Mouse (Mus musculus): ENCODE results near the gene Spi1. TPM values are rescaled to one million over a fixed set of nuclear protein-coding genes. Genes with fewer than 3 reads are reported as not detected.
"Not testable (repeated sequence)": the region's sequence is repeated elsewhere in the genome, so short reads cannot be mapped to it uniquely, and the experiment has no call there.

Spi1 gene
- total RNA-seq, 2 experiments from 2014 or later, result 7.8 to 7.9 TPM

DNA sequence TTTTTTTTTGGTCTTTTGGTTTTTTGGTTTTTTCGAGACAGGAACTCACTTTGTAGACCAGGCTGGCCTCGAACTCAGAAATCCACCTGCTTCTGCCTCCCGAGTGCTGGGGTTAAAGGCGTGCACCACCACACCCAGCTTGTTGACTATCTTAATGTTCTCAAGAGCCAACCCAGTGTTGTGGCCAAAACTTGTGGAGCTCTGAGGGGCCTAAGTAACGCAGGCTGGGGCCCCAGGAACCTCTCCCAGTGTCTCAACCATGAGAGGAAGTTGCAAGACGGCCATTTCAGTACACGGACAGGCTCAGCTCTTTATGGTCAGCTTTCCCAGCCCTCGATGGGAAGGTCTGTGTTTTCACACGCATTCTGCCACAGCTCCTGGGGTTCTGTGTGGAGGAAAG, 6.8 kb downstream of the Spi1 start:
- DNase-seq (ENCODE audit: low spot score in 2 of 2), result no peak

DNA sequence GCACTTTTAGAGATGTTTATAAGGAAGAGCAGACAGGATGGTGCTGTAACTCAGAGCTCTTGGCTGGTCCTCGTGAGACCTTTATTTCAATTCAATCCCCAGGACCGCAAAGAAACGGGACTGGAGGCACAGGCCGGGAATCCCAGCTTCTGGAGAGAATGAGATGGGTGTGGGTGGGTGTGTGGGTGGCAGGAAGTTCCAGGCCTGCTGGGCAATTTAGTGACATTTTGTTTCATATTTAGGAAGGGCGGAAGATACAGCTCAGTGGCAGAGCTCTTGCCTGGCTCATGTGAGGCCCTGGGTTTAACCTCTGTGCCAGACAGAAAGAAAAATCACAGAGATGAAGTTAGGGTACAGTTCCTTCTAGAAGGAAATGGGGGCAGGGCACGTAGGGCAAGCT, 8.0 kb downstream of the Spi1 start:
- no peak for DNase-seq (ENCODE audit: low spot score in 2 of 2)

DNA sequence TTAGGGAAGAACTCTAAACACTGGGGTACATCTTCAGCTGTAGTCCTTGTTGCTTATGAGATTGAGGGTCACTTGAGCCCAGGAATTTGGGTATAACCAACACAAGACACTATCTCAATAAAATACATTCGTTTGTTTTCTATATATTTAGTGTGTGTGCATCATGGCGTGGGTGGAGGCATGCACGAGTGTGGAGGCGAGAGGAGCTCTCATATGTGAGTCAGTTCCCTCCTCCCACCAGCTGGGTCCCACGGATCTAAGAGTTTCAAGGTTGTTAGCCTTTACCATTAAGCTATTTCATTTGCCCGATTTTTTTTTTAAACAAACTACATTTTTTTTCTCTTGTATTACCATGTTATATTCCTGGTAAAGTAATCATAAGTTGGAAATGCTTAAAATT, 8.6 kb downstream of the Spi1 start:
- DNase-seq (ENCODE audit: low spot score in 2 of 2), result no peak

DNA sequence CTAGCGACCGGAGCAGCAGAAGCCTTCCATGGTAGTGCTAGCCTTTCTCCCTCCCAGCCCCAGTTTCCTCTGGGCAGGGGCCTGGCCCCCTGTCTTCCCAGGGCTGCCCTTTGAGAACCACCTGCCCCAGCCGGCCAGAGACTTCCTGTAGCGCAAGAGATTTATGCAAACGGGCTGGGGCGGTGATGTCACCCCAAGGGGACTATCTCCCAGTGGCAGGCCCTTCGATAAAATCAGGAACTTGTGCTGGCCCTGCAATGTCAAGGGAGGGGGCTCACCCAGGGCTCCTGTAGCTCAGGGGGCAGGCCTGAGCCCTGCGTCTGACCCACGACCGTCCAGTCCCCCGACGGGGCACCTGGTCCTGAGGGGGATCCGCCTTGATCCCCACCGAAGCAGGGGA, 14.3 kb downstream of the Spi1 start:
- no peak for DNase-seq (ENCODE audit: low spot score in 2 of 2)

DNA sequence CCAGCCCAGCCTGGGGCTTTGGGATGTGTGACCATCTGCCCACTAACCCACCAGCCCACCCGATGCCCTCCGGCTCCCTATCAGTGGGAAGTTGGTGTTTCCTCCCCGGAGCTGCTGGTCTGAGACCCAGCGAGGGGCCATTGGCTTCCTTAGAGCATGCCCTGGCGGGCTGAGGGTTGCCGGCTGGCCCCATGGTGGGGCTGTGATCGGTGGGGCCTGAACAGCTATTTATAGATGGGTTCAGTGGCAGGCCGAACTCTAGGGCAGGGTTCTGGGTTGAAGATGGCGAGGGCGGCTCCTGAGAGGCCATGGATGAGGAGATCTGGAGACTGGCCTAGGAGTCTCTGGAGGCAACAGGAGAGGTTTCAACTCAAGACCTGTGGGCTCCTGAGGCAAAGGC, 14.8 kb downstream of the Spi1 start:
- no peak for DNase-seq (ENCODE audit: low spot score in 2 of 2)

DNA sequence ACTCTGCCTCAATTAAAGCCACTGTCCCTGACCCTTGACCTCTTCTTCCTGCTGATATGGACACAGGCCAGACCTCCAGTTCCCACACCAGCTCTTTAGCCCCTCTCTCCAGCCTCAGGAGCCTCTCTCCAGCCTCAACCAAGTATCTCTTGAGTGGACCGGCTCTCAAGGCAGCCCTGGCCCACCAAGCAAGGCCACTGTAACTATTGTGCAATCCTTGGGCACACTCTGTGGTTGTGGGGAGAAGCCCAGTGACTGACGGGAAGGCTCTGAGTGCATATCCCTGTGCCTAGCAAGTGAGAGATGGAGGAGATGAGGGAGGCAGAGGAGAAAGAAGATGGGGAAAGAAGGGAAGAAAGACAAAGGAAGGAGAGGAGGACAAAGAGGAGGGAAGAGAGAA, 16.0 kb downstream of the Spi1 start:
- no peak for DNase-seq (ENCODE audit: low spot score in 2 of 2)

DNA sequence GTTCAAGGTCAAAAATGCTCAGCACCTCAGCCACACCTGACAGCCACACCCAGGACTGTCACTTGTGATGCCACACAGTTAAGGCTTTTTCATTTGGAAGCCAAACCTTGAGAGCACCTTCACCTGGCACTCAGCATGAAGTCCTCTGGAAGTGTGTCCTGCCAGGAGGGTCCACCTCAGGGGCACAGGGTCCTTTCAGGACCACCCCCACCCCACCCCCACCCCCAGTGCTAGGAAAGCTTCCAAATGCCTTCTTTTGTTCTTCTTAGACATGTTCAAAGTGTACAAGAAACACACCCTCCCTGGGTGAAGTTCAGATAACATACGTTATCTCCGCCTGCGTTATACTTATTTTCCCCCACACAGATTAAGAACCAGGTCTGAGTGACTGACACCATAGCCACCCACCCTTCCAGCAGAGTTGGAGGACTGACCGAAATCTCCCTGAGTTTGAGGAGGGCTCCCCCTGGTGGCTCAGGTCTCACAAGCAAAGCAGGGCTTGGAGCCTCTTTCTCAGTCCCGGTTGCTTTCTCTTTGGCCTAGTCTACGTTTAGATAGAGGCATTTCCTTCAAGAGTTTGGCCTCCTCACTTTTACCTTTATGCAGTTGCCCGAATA, 19.0 kb downstream of the Spi1 start:
- peak; percentile 81 to 90 for DNase-seq (ENCODE audit: low spot score in 2 of 2)

DNA sequence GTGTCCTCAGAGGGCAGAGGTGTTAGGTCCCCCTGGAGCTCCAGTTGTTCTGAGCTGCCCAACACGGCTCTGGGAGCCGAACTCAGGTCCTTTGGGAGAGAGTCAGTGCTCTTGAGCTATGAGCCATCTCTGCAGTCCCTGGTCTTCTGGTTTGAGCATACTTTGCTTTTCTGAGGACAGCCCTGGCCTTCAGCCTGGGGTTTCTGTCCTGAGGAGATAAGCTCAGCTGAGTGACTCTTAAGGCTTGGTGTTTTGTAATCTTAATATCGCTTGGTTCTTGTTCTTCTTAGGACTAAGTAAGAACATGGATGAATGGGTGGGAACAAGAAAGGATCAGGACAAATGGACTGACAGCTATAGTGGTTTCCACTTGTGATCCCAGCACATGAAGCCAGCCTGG, 26.0 kb downstream of the Spi1 start:
- no peak for DNase-seq (ENCODE audit: low spot score in 2 of 2)

DNA sequence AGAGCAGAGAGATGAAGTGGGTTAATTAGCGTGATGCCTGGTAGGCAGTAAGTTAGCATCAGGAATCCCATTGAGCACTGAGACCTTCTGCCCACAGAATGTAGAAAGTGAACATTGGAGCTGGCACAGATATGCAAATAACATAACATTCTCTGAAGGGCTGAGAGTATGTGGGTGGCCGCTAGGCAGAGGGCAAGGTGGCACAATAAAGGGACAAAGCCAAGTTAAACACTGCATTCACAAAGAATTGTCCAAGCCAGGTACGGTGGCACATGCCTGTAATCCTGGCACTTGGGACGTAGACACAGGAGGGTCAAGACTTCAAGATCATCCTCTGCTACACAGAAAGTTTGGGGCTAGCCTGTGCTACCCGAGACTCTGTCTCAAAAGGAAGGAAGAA, 27.1 kb downstream of the Spi1 start:
- no peak for DNase-seq (ENCODE audit: low spot score in 2 of 2)

DNA sequence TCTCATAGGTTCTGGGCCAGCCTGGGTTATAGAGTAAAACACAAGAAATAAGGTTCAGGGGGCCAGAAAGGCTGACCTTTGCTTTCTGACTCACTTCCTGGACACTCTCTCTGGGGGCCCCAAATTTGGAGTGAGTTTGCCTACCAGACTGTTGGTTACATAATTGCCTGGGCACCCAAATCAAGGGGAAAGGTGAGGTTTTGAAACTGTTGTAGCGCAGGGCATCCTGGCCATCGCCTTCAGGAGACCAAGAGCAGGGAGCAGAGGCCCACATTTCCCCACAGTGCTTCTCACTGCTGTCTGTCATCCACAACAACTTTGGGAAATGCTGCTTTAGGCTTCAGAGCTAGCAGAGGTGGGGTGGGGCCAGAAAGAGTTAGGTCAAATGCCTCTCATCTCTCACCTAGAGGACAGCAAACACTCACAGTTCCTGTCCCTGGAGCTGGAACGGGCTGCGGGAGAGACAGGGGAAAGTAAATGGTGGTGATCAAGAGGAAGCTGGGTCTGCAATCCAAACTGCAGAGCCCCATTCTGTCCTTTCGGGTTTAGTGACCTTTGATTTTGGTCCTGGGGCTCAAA, 27.7 kb downstream of the Spi1 start:
- DNase-seq (ENCODE audit: low spot score in 2 of 2), result no peak

DNA sequence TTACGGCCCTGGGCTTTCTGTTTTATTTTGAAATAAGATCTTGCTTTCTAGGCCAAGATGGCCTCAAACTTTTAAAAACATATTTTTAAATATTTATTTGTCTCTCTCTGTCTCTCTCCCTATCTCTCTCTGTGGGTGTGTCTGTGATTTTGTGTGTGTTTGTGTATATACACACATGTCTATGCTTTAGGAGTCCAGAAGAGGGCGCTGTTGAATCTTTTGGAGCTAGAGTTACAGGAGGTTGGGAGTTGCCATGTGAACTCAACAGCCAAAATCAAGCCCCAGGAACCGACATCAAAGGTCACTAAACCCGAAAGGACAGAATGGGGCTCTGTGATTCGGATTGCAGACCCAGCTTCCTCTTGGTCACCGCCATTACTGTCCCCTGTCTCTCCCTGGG, 28.2 kb downstream of the Spi1 start:
- DNase-seq (ENCODE audit: low spot score in 2 of 2), result no peak

DNA sequence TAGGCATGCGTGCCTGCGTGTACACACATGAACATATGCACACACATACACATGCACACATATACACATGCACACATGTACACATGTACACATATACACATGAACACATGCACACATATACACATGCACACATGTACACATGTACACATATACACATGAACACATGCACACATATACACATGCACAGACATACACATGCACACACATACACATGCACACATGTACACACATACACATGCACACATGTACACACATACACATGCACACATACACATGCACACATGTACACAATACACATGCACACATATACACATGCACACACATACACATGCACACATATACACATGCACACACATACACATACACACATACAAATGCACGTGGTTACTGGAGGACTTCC, 29.6 kb downstream of the Spi1 start:
- DNase-seq (ENCODE audit: low spot score in 2 of 2), result not testable (repeated sequence)

DNA sequence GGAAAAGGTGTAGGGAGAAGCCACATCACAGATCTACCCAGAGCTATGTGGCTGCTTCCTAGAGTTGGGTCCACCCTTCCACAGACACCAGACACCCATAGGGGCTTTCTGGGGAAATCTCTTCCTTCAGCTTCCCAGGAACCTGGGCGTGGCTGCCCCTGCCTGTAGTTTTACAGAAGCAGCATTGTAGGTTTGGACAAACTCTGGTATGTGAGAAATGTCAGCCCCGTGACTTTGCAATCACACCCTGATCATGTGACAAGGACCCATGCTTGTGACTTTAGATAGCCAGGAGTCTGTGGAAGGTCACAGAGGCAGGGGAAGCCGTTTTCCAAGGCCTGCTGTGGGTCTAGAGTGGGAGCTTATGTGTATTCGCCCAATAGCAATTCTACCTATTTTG, 30.3 kb downstream of the Spi1 start:
- DNase-seq (ENCODE audit: low spot score in 2 of 2), result no peak

DNA sequence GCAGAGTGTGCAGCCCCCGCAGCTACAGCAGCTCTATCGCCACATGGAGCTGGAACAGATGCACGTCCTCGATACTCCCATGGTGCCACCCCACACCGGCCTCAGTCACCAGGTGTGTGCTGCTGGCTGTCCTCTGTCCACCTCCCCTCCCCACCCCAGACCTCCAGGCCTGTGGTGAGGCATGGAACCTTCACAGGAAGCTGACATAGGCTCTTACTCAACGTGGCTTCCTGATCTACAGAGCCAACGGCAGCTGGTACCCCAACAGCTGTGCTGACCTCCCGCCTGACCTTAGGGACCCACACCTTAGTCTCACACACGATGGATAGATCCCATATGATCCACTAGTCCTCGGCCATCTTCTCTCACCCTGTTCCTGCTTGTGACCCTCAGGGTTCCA, 31.1 kb downstream of the Spi1 start:
- no peak for DNase-seq (ENCODE audit: low spot score in 2 of 2)

DNA sequence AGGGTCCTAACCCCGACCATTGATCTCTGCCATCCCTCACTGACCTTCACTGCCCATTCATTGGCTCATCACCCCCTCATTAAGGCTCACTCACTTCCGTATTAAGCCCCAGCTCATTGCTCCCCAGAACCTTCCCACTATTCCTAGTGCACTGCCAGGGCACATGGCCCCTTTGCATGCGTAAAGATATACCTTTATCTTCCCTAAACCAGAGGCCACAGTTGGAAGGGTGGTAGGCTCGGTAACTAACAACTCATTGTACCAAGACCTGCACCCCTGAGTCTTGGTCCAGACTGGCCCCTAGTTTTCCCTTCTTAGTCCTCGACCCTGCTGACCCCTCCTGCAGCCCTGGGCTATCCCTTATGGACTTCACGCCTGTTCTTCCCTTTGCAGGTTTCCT, 31.7 kb downstream of the Spi1 start:
- no peak for DNase-seq (ENCODE audit: low spot score in 2 of 2)

DNA sequence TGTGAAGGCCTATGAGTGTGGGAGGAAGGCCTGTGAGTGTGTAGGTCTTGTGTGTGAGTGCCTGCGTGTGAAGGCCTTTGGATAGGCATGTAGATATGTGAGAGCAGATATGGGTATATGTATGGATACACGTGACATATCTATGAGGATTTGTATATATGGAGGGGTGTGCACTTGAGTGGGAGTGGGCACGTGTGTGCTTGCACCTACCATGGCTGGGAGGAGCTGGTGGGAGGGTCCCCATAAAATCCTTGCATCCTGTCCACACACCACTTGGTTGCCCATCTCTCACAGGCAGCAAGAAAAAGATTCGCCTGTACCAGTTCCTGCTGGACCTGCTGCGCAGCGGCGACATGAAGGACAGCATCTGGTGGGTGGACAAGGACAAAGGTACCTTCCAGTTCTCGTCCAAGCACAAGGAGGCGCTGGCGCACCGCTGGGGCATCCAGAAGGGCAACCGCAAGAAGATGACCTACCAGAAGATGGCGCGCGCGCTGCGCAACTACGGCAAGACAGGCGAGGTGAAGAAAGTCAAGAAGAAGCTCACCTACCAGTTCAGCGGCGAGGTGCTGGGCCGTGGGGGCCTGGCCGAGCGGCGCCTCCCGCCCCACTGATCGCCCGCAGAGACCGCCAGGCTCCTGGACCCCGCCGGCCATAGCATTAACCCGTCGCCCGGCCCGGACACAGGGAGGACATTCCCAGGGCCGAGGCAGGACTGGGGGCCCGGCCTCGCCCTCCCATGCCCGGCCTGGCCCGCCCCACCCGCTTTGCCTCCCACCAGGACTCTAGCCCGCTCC, 32.8 kb downstream of the Spi1 start:
- peak; percentile 92 to 98 for DNase-seq (ENCODE audit: low spot score in 2 of 2)

DNA sequence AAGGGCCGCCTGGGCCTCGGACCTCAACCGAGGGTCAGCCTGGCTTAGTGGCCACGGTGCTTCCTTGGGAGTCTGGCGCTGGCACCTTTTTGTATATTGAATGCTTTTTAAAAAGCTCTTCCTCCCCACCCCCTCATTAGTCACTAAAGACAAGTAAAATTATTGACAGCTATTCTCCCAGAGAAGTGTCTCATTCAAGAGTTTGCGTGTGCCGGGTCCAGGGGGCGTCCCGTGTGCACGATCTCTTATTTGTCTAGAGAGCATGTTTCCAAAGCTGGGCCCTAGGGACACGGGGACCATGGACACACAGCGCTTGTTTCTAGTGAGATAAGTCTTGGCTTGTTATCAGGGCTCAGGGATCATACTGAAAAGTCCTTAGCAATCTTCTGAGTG, 33.4 kb downstream of the Spi1 start:
- no peak for DNase-seq (ENCODE audit: low spot score in 2 of 2)

DNA sequence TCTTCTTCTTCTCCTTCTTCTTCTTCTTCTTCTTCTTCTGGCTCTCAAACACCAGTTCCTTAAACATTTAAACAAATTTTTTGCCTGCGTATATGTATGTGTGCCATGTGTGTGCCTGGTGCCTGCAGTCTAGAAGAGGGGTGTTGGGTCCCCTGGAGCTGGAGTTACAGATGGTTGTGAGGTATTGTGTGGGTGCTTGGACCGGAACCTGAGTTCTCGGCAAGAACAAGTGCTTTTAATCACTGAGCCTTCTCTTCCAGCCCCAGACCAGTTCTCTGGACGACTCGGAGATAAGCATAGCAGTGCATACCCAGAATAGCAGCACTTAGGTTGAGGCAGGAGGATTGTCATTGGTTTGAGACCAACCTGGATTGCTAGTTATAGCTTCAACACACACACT, 34.7 kb downstream of the Spi1 start:
- DNase-seq (ENCODE audit: low spot score in 2 of 2), result no peak

DNA sequence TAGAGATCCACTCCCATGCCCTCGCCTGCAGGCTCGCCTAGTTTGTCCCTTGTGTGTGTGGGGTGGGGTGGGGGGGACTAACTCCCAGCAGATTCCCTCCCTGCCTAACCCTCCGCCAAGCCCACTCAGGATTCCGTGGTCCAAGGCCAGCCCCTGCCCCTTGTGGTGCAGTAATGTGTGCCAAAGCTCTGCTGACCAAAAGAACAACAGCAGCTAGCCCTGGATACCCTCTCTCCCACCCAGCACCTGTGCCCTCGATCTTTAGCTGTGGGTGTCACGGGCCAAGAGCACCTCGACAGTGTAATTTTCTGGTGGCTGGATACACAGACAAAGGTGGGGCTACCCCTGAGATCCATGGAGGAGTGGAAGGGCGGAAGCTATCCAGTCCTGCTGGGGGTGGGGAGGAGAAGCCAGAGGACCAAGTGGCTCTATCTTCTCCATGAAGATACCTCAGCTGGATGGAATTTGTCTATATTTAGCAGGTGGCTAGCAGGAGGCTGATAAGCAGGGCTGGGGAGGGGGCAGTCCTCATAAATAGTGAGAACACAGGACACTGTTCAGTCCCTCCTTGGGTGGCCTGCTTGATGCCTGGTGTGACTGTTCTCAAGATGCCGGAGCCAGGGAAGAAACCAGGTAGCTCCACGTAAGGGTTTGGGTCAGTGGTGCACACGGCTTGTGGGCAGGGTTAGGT, 35.5 kb downstream of the Spi1 start, which contains the start of gene Mybpc3:
Gene Mybpc3 (plus strand): TSS at position 560 of the 691 bp plus-strand sequence.
- DNase-seq (ENCODE audit: low spot score in 2 of 2), result no peak

DNA sequence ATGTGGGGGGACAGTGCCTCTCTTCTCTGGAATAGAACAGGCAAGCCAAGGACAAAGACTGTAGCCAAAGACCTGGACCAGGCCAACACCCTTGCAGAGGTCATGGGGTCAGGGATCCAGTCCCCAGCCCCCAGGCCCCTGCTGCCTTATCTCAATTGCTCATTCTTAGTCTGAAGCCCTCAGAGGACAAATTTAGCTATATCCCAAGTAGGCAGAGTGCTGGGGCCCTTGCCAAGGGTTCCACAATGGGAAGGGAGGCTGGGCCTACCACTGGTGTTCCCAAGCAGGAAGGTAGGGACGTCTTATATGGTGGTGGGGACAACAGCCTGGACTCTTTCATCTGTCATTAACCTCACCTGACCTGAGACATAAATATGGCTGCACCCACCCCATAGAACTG, 36.5 kb downstream of the Spi1 start:
- DNase-seq (ENCODE audit: low spot score in 2 of 2), result no peak

DNA sequence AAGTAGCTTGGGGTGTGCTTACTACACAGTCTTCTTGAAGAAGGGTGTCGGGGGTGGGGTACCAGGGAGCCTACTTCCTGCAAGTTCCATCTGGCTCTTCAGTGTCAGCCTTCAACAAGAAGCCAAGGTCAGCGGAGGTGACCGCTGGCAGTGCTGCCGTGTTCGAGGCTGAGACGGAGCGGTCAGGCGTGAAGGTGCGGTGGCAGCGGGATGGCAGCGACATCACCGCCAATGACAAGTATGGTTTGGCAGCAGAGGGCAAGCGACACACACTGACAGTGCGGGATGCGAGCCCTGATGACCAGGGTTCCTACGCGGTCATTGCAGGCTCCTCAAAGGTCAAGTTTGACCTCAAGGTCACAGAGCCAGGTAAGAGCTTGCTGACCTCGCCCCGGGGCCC, 36.9 kb downstream of the Spi1 start:
- DNase-seq (ENCODE audit: low spot score in 2 of 2), result no peak

DNA sequence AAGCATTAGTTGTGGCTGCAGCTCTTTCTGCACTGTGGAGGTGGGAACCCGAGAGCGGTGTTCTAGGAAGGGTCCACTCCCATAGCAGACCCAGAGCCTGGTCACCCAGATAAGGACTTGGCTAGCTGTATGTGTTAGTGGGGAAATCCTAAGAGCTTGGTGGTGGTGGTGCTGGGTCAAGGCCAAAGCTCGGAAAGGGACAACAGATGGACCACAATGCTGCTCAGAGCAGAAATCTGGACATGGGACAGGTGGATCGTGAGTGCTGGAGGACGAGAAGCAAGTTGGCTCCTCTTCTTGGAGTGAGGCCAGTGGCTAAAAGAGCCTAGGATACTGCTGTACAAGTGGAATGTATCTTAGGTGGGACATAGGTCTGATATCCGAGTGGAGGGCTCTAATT, 37.4 kb downstream of the Spi1 start:
- no peak for DNase-seq (ENCODE audit: low spot score in 2 of 2)

Data from adrenal gland, postnatal 4 days (tissue).